Mouse (Mus musculus): Measurements from ENCODE around the gene Tecpr2.
A peak's percentile ranks its signal among the peaks of the same experiment; 100 is the strongest.

The Tecpr2 gene

DNA sequence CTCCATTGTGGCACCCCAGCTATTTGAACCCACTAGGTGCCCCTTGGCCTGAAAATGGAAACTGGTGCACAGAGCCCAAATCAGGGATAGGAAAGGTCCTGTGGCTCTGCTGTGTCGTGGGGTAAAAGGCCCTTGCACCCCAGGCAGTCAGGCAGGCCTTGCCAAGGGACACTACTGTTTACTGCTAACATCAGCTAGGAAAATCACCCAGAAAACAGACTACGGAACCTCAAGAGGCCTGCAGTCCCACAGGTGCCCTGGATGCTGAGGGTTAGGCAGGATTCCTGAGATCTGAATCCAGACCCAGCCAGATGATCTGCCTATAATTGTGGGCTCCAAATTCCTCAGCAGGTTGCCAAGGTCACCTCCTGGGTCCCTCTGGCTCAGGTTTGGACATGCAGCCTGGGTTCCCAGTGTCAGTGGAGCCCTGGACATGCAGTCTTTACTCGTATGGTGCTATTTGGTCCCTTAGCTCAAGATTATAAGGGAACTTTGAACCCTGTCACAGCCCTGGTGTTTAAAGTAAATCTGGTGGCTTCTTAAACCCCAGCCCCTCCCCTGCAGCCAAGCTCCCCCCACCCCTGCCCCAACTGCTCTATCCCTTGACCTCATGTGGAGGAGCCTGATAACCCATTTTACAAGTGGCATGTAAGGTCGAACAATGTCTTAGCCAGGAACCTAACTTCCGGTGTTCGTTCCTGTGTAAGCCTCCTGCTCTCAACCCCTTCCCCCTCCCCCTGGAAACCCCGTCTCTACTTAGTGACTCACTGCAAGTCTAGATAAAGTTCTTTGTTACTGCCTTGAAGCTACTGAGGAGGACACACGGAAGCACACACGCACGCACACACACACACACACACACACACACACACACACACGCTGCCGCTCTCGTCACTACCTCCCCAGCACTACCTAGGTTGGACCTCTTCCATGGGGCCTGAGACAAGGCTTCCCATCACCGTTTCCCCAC, 118.4 kb downstream of the Tecpr2 start:
- DNase-seq (ENCODE audit: low spot score): no peak

DNA sequence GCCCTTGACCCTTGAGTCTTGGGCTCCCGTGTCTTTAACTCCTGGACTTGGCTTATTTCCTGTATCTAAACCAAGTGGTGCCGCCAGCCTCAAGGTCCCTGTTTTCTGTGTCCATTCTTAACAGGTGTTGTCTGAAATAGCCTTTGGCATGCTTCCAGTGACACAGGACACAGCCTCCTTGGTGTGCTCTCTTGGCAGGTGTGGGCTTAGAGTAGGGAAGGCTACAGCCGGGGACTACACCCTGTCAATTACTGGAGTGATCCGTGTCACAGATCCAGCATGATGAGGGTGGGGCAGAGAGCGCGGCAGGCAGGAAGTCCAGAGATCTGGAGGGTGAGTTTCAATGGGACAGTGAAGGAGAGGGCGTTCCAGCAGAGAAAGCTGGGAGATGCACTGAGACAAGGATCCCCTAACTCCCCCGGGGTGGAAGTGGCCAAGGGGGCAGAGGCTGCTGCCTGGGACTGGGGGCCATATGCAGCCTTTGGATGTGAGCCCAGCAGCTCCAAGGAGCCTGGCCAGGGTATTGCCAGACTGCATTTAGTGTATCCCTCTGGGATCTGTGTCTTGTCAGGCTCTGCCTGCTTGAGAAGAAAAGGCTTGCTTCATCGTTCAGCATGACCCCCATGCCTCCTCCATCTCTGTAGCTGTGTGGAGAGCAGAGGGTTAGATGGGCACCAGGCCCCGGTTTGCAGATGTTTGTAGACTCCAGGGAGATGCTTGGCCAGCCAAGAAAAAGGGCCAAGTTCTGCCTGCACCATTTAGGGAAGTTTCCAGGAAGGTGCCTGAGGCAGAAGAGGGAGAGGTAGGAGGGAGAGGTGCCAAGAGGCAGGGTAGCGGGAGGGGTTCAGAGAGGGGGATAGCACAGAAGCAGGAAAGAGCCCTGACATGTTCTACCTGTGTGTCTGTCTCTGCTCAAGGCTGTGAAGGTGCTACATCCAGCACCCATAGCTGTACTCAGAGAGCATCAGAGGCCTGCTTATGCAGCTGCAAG, 119.7 kb downstream of the Tecpr2 start:
- peak; percentile 17 for DNase-seq (ENCODE audit: low spot score)

DNA sequence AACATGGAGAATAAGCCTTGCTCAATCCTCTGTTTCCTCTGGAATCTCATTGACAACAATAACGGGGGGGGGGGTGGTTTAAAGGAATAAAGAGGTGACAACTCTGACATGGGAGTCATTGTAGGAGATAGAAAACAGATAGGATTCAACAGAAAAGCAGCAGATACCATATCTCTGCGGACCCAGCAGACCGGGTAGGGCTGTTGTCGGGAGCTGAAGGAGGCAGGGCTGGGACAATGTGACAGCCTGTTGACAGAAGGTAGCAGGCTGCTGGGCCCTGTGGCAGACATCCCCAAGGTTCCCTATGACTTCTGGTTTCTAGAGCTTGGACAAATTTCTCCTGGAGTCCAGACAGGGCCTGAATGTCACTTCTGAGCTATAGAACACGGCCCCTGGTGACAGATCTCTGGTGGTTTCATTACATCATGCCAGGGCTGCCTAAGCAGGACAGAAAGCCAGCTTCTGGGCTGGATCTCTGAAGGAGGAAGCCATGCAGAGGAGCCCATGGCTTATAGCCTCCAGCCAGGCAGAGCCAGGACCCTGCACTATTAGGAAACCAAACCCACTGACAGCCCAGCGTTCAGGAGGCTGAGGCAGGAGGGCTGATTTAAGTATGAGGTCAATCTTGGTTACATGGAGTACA, 120.7 kb downstream of the Tecpr2 start:
- DNase-seq (ENCODE audit: low spot score): no peak

DNA sequence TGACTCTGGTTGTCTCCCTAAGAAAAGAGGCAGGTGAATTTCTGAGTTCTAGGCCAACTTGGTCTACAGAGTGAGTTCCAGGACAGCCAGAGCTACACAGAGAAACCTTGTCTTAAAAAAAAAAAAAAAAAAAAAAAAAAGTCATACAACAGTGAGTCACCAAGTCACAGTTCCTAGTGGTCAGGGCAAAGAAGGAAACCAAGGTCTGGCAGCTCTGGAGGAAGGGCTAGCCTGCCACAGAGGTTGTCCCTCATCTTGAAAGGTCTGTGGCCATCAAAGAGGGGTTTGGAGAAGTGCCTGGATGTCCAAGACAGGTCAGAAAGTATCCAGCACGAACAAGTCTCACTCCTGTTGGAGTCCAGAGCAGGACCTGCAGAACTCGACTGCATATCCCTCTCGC, 127.7 kb downstream of the Tecpr2 start:
- DNase-seq (ENCODE audit: low spot score): no peak

DNA sequence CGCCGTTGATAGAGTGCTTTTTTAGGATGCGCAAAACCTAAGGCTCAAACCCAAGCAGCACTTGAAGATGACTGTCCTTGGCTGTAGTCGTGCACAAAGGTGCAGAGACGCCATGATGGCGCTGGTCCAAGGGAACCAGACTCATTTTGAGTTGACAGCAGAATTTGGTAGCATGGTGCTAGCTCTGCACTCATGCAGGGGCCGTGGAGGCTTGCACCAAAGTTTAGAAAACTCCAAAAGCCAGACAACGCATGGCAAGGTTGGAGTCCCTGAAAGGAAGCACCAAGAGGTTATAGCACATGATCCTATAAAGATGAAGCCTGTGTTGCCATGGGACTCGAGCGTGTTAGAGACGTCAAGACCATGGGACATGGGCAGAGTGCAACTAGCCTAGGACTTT, 129.0 kb downstream of the Tecpr2 start:
- no peak for DNase-seq (ENCODE audit: low spot score)

DNA sequence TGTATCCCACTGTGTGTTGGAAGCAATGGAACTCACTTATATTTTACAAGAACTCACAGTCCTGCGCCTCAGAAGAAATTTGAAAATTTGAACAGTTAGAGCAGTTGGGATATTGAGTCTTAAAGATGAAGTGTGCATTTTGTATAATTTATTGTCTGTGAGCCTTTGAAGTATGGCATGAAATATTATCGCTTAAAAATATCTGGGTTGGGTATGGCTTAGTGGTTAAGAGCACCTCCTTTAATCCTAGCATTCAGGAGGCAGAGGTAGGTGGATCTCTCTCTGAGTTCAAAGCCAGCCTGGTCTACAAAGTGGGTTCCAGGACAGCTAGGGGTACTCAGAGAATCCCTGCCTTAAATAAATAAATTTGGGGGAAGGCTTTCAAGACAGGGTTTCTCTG, 130.0 kb downstream of the Tecpr2 start:
- DNase-seq (ENCODE audit: low spot score): no peak

DNA sequence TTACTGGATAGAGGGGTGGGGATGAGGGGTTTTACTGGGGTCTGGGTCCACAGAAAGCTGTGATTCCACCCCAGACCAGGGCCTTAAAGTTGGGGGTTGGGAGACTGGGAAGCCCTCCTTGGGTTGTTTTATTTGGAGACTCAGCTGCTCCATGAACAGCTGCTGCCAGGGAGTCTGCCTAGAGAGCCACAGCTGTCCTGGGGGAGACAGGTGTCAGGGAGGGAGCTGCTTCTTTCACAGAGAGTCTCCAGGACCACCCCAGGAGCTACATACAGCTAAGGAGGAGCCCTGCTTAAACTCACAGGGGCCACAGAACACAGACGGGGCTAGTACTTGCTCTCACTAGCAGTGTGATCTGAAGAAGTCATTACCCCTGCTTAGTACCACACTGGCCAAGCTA, 132.1 kb downstream of the Tecpr2 start:
- DNase-seq (ENCODE audit: low spot score): no peak

DNA sequence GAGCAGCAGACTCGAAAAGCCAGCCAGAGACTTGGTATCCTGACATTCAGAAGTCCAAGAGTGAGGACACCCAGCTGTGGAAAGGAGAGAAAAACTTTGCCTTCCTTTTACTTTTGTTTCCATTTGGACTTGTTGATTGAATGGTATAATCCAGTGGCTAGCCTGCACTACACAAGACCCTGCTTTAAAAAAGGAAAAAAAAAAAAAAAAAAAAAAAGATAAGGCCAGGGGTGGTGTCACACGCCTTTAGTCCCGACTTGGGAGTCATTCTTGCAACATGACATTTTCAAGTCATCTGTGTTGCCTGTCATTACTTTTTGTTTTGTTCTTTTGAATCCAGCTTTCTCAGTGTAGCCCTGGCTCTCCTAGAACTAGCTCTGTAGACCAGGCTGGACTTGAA, 132.5 kb downstream of the Tecpr2 start:
- DNase-seq (ENCODE audit: low spot score): no peak

Data from adipocyte (in vitro differentiated cells).